Mouse (Mus musculus): Measurements from ENCODE around the gene Adamtsl2. TPM values are rescaled to one million over a fixed set of nuclear protein-coding genes. Genes with fewer than 3 reads are reported as not detected.

Adamtsl2 gene
- polyA plus RNA-seq, 1 experiment: not detected

- H3K9me3 ChIP-seq (replicated peaks; ENCODE audit: control insufficient read depth, insufficient read depth, low read length, poor library complexity, severe bottlenecking): no peaks in the 10 kb centered on the region
- no peak overlapping the region for H3K4me3 ChIP-seq (ENCODE audit: low read depth, low read length)
- no peak overlapping the region for H3K9ac ChIP-seq (ENCODE audit: low read depth, poor library complexity, severe bottlenecking)
- H3K27me3 ChIP-seq (ENCODE audit: control insufficient read depth, insufficient read depth, low read length, poor library complexity, severe bottlenecking): no peaks in the 10 kb centered on the region
- H3K27ac ChIP-seq (ENCODE audit: insufficient read depth, low read length): no peak overlapping the region
- no peaks in the 10 kb centered on the region for H3K4me1 ChIP-seq (ENCODE audit: control insufficient read depth, insufficient read depth, low read length)
- H3K36me3 ChIP-seq (ENCODE audit: control insufficient read depth, insufficient read depth, low read length, poor library complexity, severe bottlenecking): no peaks in the 10 kb centered on the region
- TF ChIP-seq CTCF (IDR thresholded peaks at IDR 0.05; ENCODE audit: low read depth, low read length) (no peak), EP300 (IDR thresholded peaks at IDR 0.05; ENCODE audit: insufficient read depth, low read depth, low read length) (no peak), POLR2A (IDR thresholded peaks at IDR 0.05; ENCODE audit: insufficient read depth, low read length) (no peak)
These were observed 20.9 kb upstream of the Adamtsl2 start for GRCm38 (mm10) chr2:27058251-27058650.

GRCm38 (mm10) chr2:27058751-27059150 lies 20.4 kb upstream of the Adamtsl2 start:
- H3K4me1 ChIP-seq (ENCODE audit: control insufficient read depth, insufficient read depth, low read length): no peaks in the 10 kb centered on the region
- H3K9me3 ChIP-seq (replicated peaks; ENCODE audit: control insufficient read depth, insufficient read depth, low read length, poor library complexity, severe bottlenecking): no peaks in the 10 kb centered on the region
- no peak overlapping the region for H3K27ac ChIP-seq (ENCODE audit: insufficient read depth, low read length)
- H3K9ac ChIP-seq (ENCODE audit: low read depth, poor library complexity, severe bottlenecking): no peak overlapping the region
- H3K27me3 ChIP-seq (ENCODE audit: control insufficient read depth, insufficient read depth, low read length, poor library complexity, severe bottlenecking): no peaks in the 10 kb centered on the region
- H3K36me3 ChIP-seq (ENCODE audit: control insufficient read depth, insufficient read depth, low read length, poor library complexity, severe bottlenecking): no peaks in the 10 kb centered on the region
- H3K4me3 ChIP-seq (ENCODE audit: low read depth, low read length): no peak overlapping the region
- TF ChIP-seq POLR2A (IDR thresholded peaks at IDR 0.05; ENCODE audit: insufficient read depth, low read length) (no peak), EP300 (IDR thresholded peaks at IDR 0.05; ENCODE audit: insufficient read depth, low read depth, low read length) (no peak), CTCF (IDR thresholded peaks at IDR 0.05; ENCODE audit: low read depth, low read length) (no peak)

- TF ChIP-seq EP300 (IDR thresholded peaks at IDR 0.05; ENCODE audit: insufficient read depth, low read depth, low read length): no peak
- no peak for TF ChIP-seq CTCF (IDR thresholded peaks at IDR 0.05; ENCODE audit: low read depth, low read length)
- TF ChIP-seq POLR2A (IDR thresholded peaks at IDR 0.05; ENCODE audit: insufficient read depth, low read length): no peak
- H3K4me1 ChIP-seq (ENCODE audit: control insufficient read depth, insufficient read depth, low read length): no peaks in the 10 kb centered on the region
- H3K9ac ChIP-seq (ENCODE audit: low read depth, poor library complexity, severe bottlenecking): no peak overlapping the region
- no peaks in the 10 kb centered on the region for H3K36me3 ChIP-seq (ENCODE audit: control insufficient read depth, insufficient read depth, low read length, poor library complexity, severe bottlenecking)
- no peak overlapping the region for H3K27ac ChIP-seq (ENCODE audit: insufficient read depth, low read length)
- no peaks in the 10 kb centered on the region for H3K27me3 ChIP-seq (ENCODE audit: control insufficient read depth, insufficient read depth, low read length, poor library complexity, severe bottlenecking)
- no peak overlapping the region for H3K4me3 ChIP-seq (ENCODE audit: low read depth, low read length)
- H3K9me3 ChIP-seq (replicated peaks; ENCODE audit: control insufficient read depth, insufficient read depth, low read length, poor library complexity, severe bottlenecking): no peaks in the 10 kb centered on the region
These were observed 20.0 kb upstream of the Adamtsl2 start for GRCm38 (mm10) chr2:27059187-27059586.

- no peaks in the 10 kb centered on the region for H3K27me3 ChIP-seq (ENCODE audit: control insufficient read depth, insufficient read depth, low read length, poor library complexity, severe bottlenecking)
- H3K9me3 ChIP-seq (replicated peaks; ENCODE audit: control insufficient read depth, insufficient read depth, low read length, poor library complexity, severe bottlenecking): no peaks in the 10 kb centered on the region
- no peak overlapping the region for H3K27ac ChIP-seq (ENCODE audit: insufficient read depth, low read length)
- no peak for TF ChIP-seq POLR2A (IDR thresholded peaks at IDR 0.05; ENCODE audit: insufficient read depth, low read length)
- TF ChIP-seq CTCF (IDR thresholded peaks at IDR 0.05; ENCODE audit: low read depth, low read length): no peak
- TF ChIP-seq EP300 (IDR thresholded peaks at IDR 0.05; ENCODE audit: insufficient read depth, low read depth, low read length): no peak
- H3K4me1 ChIP-seq (ENCODE audit: control insufficient read depth, insufficient read depth, low read length): no peaks in the 10 kb centered on the region
- no peaks in the 10 kb centered on the region for H3K36me3 ChIP-seq (ENCODE audit: control insufficient read depth, insufficient read depth, low read length, poor library complexity, severe bottlenecking)
- H3K4me3 ChIP-seq (ENCODE audit: low read depth, low read length): no peak overlapping the region
- no peak overlapping the region for H3K9ac ChIP-seq (ENCODE audit: low read depth, poor library complexity, severe bottlenecking)
These were observed 12.1 kb upstream of the Adamtsl2 start for GRCm38 (mm10) chr2:27067124-27067523.

GRCm38 (mm10) chr2:27067996-27068395 lies 11.2 kb upstream of the Adamtsl2 start:
- H3K27me3 ChIP-seq (ENCODE audit: control insufficient read depth, insufficient read depth, low read length, poor library complexity, severe bottlenecking): no peaks in the 10 kb centered on the region
- TF ChIP-seq POLR2A (IDR thresholded peaks at IDR 0.05; ENCODE audit: insufficient read depth, low read length) (no peak), CTCF (IDR thresholded peaks at IDR 0.05; ENCODE audit: low read depth, low read length) (no peak), EP300 (IDR thresholded peaks at IDR 0.05; ENCODE audit: insufficient read depth, low read depth, low read length) (no peak)
- H3K9me3 ChIP-seq (replicated peaks; ENCODE audit: control insufficient read depth, insufficient read depth, low read length, poor library complexity, severe bottlenecking): no peaks in the 10 kb centered on the region
- no peaks in the 10 kb centered on the region for H3K36me3 ChIP-seq (ENCODE audit: control insufficient read depth, insufficient read depth, low read length, poor library complexity, severe bottlenecking)
- no peak overlapping the region for H3K27ac ChIP-seq (ENCODE audit: insufficient read depth, low read length)
- no peak overlapping the region for H3K4me3 ChIP-seq (ENCODE audit: low read depth, low read length)
- no peak overlapping the region for H3K9ac ChIP-seq (ENCODE audit: low read depth, poor library complexity, severe bottlenecking)
- no peaks in the 10 kb centered on the region for H3K4me1 ChIP-seq (ENCODE audit: control insufficient read depth, insufficient read depth, low read length)

GRCm38 (mm10) chr2:27069646-27070045 lies 9.5 kb upstream of the Adamtsl2 start:
- Histone ChIP-seq H3K4me3 (ENCODE audit: low read depth, low read length) (no peak overlapping the region), H3K27ac (ENCODE audit: insufficient read depth, low read length) (no peak overlapping the region), H3K36me3 (ENCODE audit: control insufficient read depth, insufficient read depth, low read length, poor library complexity, severe bottlenecking) (no peaks in the 10 kb centered on the region), H3K9me3 (replicated peaks; ENCODE audit: control insufficient read depth, insufficient read depth, low read length, poor library complexity, severe bottlenecking) (no peaks in the 10 kb centered on the region), H3K9ac (ENCODE audit: low read depth, poor library complexity, severe bottlenecking) (no peak overlapping the region), H3K4me1 (ENCODE audit: control insufficient read depth, insufficient read depth, low read length) (no peaks in the 10 kb centered on the region), H3K27me3 (ENCODE audit: control insufficient read depth, insufficient read depth, low read length, poor library complexity, severe bottlenecking) (no peaks in the 10 kb centered on the region)
- no peak for TF ChIP-seq POLR2A (IDR thresholded peaks at IDR 0.05; ENCODE audit: insufficient read depth, low read length)
